Mouse (Mus musculus) CH12.LX (cell line): ENCODE data around the gene Olfr213. TPM values are rescaled to one million over a fixed set of nuclear protein-coding genes. Genes with fewer than 3 reads are reported as not detected.
"Not testable (repeated sequence)": the region's sequence is repeated elsewhere in the genome, so short reads cannot be mapped to it uniquely, and the experiment has no call there.

Source experiments
- DNase-seq: peaks from one replicate; pipeline ENCODE4 v3.0.0-alpha.2; 2013; ENCODE audit errors: extremely low read depth
- H3K27ac ChIP-seq: 2 replicates; pipeline ENCODE4 v1.5.1; 2012; ENCODE audit warnings: low read depth, mild to moderate bottlenecking, control low read depth, moderate library complexity; ENCODE audit not compliant: insufficient read depth
- H3K27me3 ChIP-seq: replicated peaks from 2 replicates; pipeline ENCODE3; 2012; ENCODE audit warnings: inconsistent platforms
- H3K36me3 ChIP-seq, 2 experiments: replicated peaks in 1 of 2; 2 replicates each; pipeline versions ENCODE3 to v1.6.1; 2012; ENCODE audit warnings: inconsistent platforms in 1 of 2, low read length in 1 of 2, mild to moderate bottlenecking in 1 of 2, mixed read lengths in 1 of 2, moderate library complexity in 1 of 2; ENCODE audit not compliant: control insufficient read depth in 1 of 2, insufficient read depth in 1 of 2
- H3K4me1 ChIP-seq, 2 experiments: 2 replicates each; pipeline ENCODE4 v1.6.1; 2012; ENCODE audit warnings: inconsistent platforms in 1 of 2, moderate library complexity in 1 of 2; ENCODE audit not compliant: insufficient read depth in 2 of 2, control insufficient read depth in 1 of 2
- H3K4me2 ChIP-seq: 2 replicates; pipeline ENCODE4 v1.6.1; 2012; ENCODE audit warnings: low read depth, mild to moderate bottlenecking, control low read depth; ENCODE audit not compliant: poor library complexity, insufficient read depth, severe bottlenecking
- H3K4me3 ChIP-seq, 3 experiments: fragments of 150-350 bp in 1 of 3; sonication (generic) in 1 of 3; replicated peaks in 1 of 3; 2 replicates each; pipeline versions ENCODE3 to v1.5.1; 2011 to 2012; ENCODE audit warnings: low read depth in 2 of 3, low read length in 2 of 3, mild to moderate bottlenecking in 2 of 3, moderate library complexity in 2 of 3, control low read depth in 1 of 3, improper control_type of control experiment in 1 of 3, inconsistent platforms in 1 of 3, mixed read lengths in 1 of 3; ENCODE audit not compliant: poor library complexity in 1 of 3
- H3K79me2 ChIP-seq: replicated peaks from 2 replicates; pipeline ENCODE4 v1.6.1; 2012; ENCODE audit warnings: mild to moderate bottlenecking, moderate library complexity; ENCODE audit not compliant: control insufficient read depth, poor library complexity, insufficient read depth, severe bottlenecking; ENCODE audit errors: extremely low read depth
- H3K9ac ChIP-seq: 2 replicates; pipeline ENCODE4 v1.6.1; 2012; ENCODE audit warnings: low read depth, mild to moderate bottlenecking, control low read depth, moderate library complexity; ENCODE audit not compliant: insufficient read depth
- H3K9me3 ChIP-seq: replicated peaks from 2 replicates; pipeline ENCODE3; 2012; ENCODE audit warnings: low read length, inconsistent platforms, mixed read lengths
- BHLHE40 ChIP-seq: IDR thresholded peaks from 2 replicates; pipeline ENCODE4 v1.6.1; 2011; ENCODE audit warnings: mild to moderate bottlenecking, low read depth, low read length, improper control_type of control experiment
- CHD1 ChIP-seq: IDR thresholded peaks from 2 replicates; pipeline ENCODE4 v1.6.1; 2012; ENCODE audit warnings: low read depth, low read length, improper control_type of control experiment, inconsistent platforms
- CTCF ChIP-seq, 2 experiments: IDR thresholded peaks in 1 of 2; conservative IDR thresholded peaks in 1 of 2; 2 replicates each; pipeline ENCODE4 v1.5.1; 2011 to 2012; ENCODE audit warnings: low read depth in 2 of 2, low read length in 2 of 2, improper control_type of control experiment in 1 of 2, inconsistent platforms in 1 of 2, mild to moderate bottlenecking in 1 of 2, moderate library complexity in 1 of 2
- E2F4 ChIP-seq: IDR thresholded peaks from 2 replicates; pipeline ENCODE4 v1.6.1; 2011; ENCODE audit warnings: low read depth, low read length, improper control_type of control experiment; ENCODE audit not compliant: insufficient replicate concordance
- JUND ChIP-seq: conservative IDR thresholded peaks from 2 replicates; pipeline ENCODE4 v1.6.1; 2011; ENCODE audit warnings: low read depth, low read length, improper control_type of control experiment
- KAT2A ChIP-seq: IDR thresholded peaks from 2 replicates; pipeline ENCODE4 v1.6.1; 2012; ENCODE audit warnings: low read length, improper control_type of control experiment, inconsistent platforms; ENCODE audit not compliant: insufficient replicate concordance
- MAFK ChIP-seq: IDR thresholded peaks from 2 replicates; pipeline ENCODE4 v1.6.1; 2011; ENCODE audit warnings: low read length, improper control_type of control experiment; ENCODE audit not compliant: insufficient replicate concordance
- MAX ChIP-seq: IDR thresholded peaks from 2 replicates; pipeline ENCODE4 v1.6.1; 2011; ENCODE audit warnings: low read length, improper control_type of control experiment
- MYC ChIP-seq: IDR thresholded peaks from 2 replicates; pipeline ENCODE4 v1.6.1; 2011; ENCODE audit warnings: low read depth, mild to moderate bottlenecking, improper control_type of control experiment, low read length
- NELFE ChIP-seq: IDR thresholded peaks from 2 replicates; pipeline ENCODE4 v1.6.1; 2011; ENCODE audit warnings: low read depth, low read length, improper control_type of control experiment
- POLR2A ChIP-seq: IDR thresholded peaks from 2 replicates; pipeline ENCODE4 v1.6.1; 2011; ENCODE audit warnings: low read depth, mild to moderate bottlenecking, improper control_type of control experiment, low read length
- POLR2AphosphoS2 ChIP-seq: IDR thresholded peaks from 2 replicates; pipeline ENCODE4 v1.6.1; 2011; ENCODE audit warnings: low read depth, low read length, improper control_type of control experiment
- SIN3A ChIP-seq: IDR thresholded peaks from 2 replicates; pipeline ENCODE4 v1.6.1; 2012; ENCODE audit warnings: low read length, improper control_type of control experiment, inconsistent platforms
- TCF12 ChIP-seq: IDR thresholded peaks from 2 replicates; pipeline ENCODE4 v1.6.1; 2014; ENCODE audit warnings: low read depth, mild to moderate bottlenecking, inconsistent platforms, low read length, improper control_type of control experiment
- UBTF ChIP-seq: IDR thresholded peaks from 2 replicates; pipeline ENCODE4 v1.6.1; 2012; ENCODE audit warnings: low read depth, mild to moderate bottlenecking, inconsistent platforms, low read length, improper control_type of control experiment, moderate library complexity
- USF1 ChIP-seq: IDR thresholded peaks from 2 replicates; pipeline ENCODE4 v1.6.1; 2014; ENCODE audit warnings: low read depth, mild to moderate bottlenecking, inconsistent platforms, low read length, improper control_type of control experiment
- ZC3H11A ChIP-seq: IDR thresholded peaks from 2 replicates; pipeline ENCODE4 v1.6.1; 2012; ENCODE audit warnings: low read depth, mild to moderate bottlenecking, inconsistent platforms, low read length, improper control_type of control experiment
- ZKSCAN1 ChIP-seq: IDR thresholded peaks from 2 replicates; pipeline ENCODE4 v1.6.1; 2012; ENCODE audit warnings: low read depth, inconsistent platforms, low read length, improper control_type of control experiment, borderline replicate concordance
- ZNF384 ChIP-seq: IDR thresholded peaks from 2 replicates; pipeline ENCODE4 v1.6.1; 2012; ENCODE audit warnings: low read depth, low read length, improper control_type of control experiment, inconsistent platforms
- dilution Hi-C: fragments of 300-500 bp; cut with MboI; formaldehyde crosslinking; loops from 2 replicates; pipeline ENCODE4 v1.14.3; 2020; ENCODE audit warnings: low sequenced_read_pairs; ENCODE audit not compliant: extremely low pct_unique_long_range_greater_than_20kb, extremely low pct_ligation_motif_present
- in situ Hi-C: fragments of 300-500 bp; cut with MboI; formaldehyde crosslinking; loops from 3 replicates; pipeline ENCODE4 v1.14.3; 2019; ENCODE audit warnings: low sequenced_read_pairs, low pct_ligation_motif_present, low pct_unique_long_range_greater_than_20kb, mixed read lengths
- polyA plus RNA-seq: library from polyadenylated mRNA; unstranded; fragments of >175 nt; gene quantifications from 2 replicates; pipeline ENCODE4 v1.2.1, GENCODE M21; 2012; ENCODE audit warnings: low read depth; ENCODE audit not compliant: insufficient read length
- total RNA-seq, 2 experiments: library from RNA; depleted of rRNA; stranded (reverse); fragments of 300-350 nt in 1 of 2; fragments of >200 nt in 1 of 2; gene quantifications; 2 replicates each; pipeline ENCODE4 v1.2.3; 2012 to 2014

Gene Olfr213
- total and polyA plus RNA-seq, 3 experiments = not detected

- Histone ChIP-seq H3K4me1 (no peaks in the 10 kb centered on the region), H3K27me3 (no peaks in the 10 kb centered on the region), H3K4me3 (no peak overlapping the region), H3K79me2 (no peaks in the 10 kb centered on the region), H3K9me3 (peaks cover 1% of the 10 kb centered on the region), H3K4me2 (no peak overlapping the region), H3K36me3 (no peaks in the 10 kb centered on the region), H3K27ac (no peak overlapping the region), H3K9ac (no peak overlapping the region)
- in situ Hi-C loops (no loop called here), dilution Hi-C loops (no loop called here)
- TF ChIP-seq SIN3A (no peak), JUND (no peak), POLR2AphosphoS2 (no peak), MAFK (peak; percentile 96), POLR2A (no peak), MYC (no peak), UBTF (no peak)
- DNase-seq = no peak
Measured at GRCm38 (mm10) chr6:116514832-116515231, 23.4 kb upstream of the Olfr213 start.

DNA sequence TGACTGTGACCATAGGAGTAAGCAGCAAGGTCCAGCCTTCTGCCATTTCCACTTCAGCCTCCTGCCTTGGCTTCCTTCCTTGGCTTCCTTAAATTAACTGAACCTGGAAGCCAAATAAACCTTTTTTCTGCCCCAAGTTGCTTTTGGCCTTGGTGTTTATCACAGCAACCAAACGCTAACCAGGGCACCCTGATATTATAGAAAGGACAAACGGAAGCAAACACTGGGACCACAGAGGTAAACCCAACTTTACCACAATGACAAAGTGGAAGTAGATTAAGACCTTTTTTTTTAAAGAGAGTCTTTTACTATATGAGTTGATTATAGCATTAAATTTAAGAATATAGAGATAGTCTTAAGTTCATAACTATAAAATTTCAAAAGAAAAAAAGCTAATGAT is 4.2 kb downstream of the Olfr213 start:
- Histone ChIP-seq H3K36me3 (no peaks in the 10 kb centered on the region), H3K4me3 (no peak overlapping the region), H3K79me2 (no peaks in the 10 kb centered on the region), H3K9ac (no peak overlapping the region), H3K9me3 (no peaks in the 10 kb centered on the region), H3K4me1 (no peaks in the 10 kb centered on the region), H3K4me2 (no peak overlapping the region), H3K27ac (no peak overlapping the region), H3K27me3 (peaks cover 22% of the 10 kb centered on the region)
- in situ Hi-C loops = no loop called here
- no peak for TF ChIP-seq SIN3A
- TF ChIP-seq CTCF (conservative IDR thresholded peaks at IDR 0.05 in 1 of 2, IDR thresholded peaks at IDR 0.05 in 1 of 2; ENCODE audit: low read depth in 2 of 2, low read length in 2 of 2) = no peak
- TF ChIP-seq MYC = no peak
- TF ChIP-seq BHLHE40 = no peak
- no peak for TF ChIP-seq E2F4
- no peak for TF ChIP-seq CHD1
- TF ChIP-seq TCF12 = no peak
- no peak for TF ChIP-seq ZKSCAN1
- TF ChIP-seq ZC3H11A = no peak
- no peak for TF ChIP-seq UBTF
- TF ChIP-seq KAT2A = no peak
- TF ChIP-seq MAX = no peak
- no peak for TF ChIP-seq ZNF384
- TF ChIP-seq MAFK = no peak
- TF ChIP-seq NELFE = no peak
- no peak for TF ChIP-seq USF1
- DNase-seq = no peak
- dilution Hi-C loops = no loop called here

DNA sequence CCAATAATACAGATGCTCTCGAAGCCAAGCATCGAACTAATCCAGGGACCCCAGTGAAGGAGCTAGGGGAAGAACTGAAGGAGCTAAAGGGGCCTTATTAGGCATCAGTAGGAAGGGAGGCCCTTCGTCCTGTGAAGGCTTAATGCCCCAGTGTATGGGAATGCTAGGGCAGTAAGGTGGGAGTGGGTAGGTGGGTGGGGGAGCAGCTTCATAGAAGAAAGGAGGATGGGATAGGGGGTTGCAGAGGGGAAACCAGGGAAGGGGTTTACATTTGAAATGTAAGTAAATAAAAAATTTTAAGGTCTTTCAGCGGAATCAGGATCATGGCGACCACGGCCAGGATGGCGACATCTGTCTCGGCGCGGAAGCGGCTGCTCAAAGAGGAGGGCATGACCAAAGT is 12.6 kb downstream of the Olfr213 start, which contains the start of gene Gm5580:
Gm5580 (plus strand) TSS at position 301 of the 400 bp plus-strand sequence.
- dilution Hi-C loops, DNase-seq, H3K4me3 ChIP-seq, H3K27ac ChIP-seq, H3K36me3 ChIP-seq, H3K79me2 ChIP-seq, H3K9me3 ChIP-seq, H3K4me2 ChIP-seq, in situ Hi-C loops, H3K4me1 ChIP-seq, H3K9ac ChIP-seq: not testable (repeated sequence)
- peaks cover 14% of the 10 kb centered on the region for H3K27me3 ChIP-seq
